8 mouse cellular contexts compared by ENCODE assay signal in the genomic region with DNA sequence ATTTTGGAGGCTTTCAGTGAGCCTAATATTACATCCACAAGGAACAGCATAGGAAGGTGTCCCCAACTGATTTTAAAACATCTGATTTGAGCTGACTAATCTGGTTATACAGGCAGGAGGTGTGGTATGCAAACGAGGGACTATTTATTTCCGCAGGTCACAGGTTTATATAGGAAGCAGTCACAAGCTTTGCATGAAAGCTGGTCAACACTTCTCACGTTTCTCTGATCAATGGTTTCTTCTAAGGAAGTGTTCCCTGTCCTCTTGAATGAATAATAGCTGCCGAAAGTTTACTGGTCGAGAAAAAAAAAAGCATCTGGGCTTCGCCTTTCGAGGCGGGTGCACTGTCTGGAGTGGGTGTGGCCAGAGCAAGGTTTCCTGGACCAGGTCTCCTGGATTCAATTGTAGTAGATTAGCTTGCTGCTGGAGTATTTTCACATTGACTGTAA. TPM values are rescaled to one million over a fixed set of nuclear protein-coding genes. Genes with fewer than 3 reads are reported as not detected.
DNase-seq lines count a peak whose midpoint lies in the region; ATAC-seq and TF ChIP-seq lines count a peak whose summit lies in the region.

No protein-coding gene starts in this region.

- H3K27ac ChIP-seq in bone marrow, adult 2 months (ENCODE audit: control insufficient read depth, insufficient read depth, low read depth, low read length, poor library complexity), result no peak overlapping the region
- no peak overlapping the region for H3K27ac ChIP-seq in lung, embryonic 16.5 days (ENCODE audit: low read length)
- H3K27ac ChIP-seq in stomach, embryonic 14.5 days (ENCODE audit: low read length), result peak overlapping the region; percentile 55; the same call in 1 of the 2 replicates

- 2% methylated on average over 8 of the region's 8 CpGs for WGBS in bone marrow, adult 2 months
- 12% methylated on average over 8 of the region's 8 CpGs for WGBS in lung, embryonic 16.5 days
- 9% methylated on average over 8 of the region's 8 CpGs for WGBS in stomach, embryonic 14.5 days

- no peaks in the 10 kb centered on the region; the same call in 1 of the 2 replicates for H3K4me1 ChIP-seq in bone marrow, adult 2 months (ENCODE audit: control insufficient read depth, insufficient read depth, low read length)
- H3K4me1 ChIP-seq in lung, embryonic 16.5 days (replicated peaks; ENCODE audit: control insufficient read depth, insufficient read depth, low read length), result peaks cover 19% of the 10 kb centered on the region
- H3K4me1 ChIP-seq in stomach, embryonic 14.5 days (ENCODE audit: control insufficient read depth, insufficient read depth, low read length), result peaks cover 12% of the 10 kb centered on the region

- no peaks in the 10 kb centered on the region for H3K27me3 ChIP-seq in lung, embryonic 16.5 days (ENCODE audit: control insufficient read depth, insufficient read depth, low read depth, low read length)
- H3K27me3 ChIP-seq in stomach, embryonic 14.5 days (ENCODE audit: control insufficient read depth, insufficient read depth, low read length), result no peaks in the 10 kb centered on the region

- H3K4me2 ChIP-seq in lung, embryonic 16.5 days (ENCODE audit: low read depth, low read length), result peak overlapping the region; percentile 69
- H3K4me2 ChIP-seq in stomach, embryonic 14.5 days (replicated peaks; ENCODE audit: low read depth, low read length), result peak overlapping the region; percentile 91

- no peaks in the 10 kb centered on the region for H3K9me3 ChIP-seq in lung, embryonic 16.5 days (ENCODE audit: control insufficient read depth, low read length)
- no peaks in the 10 kb centered on the region for H3K9me3 ChIP-seq in stomach, embryonic 14.5 days (ENCODE audit: control insufficient read depth, low read depth, low read length)

- DNase-seq in cerebellum, adult 18-20 months, result peak; percentile 16 to 23
- DNase-seq in cerebellum, adult 11 months, result no peak
- DNase-seq in forelimb bud, embryonic 11.5 days (ENCODE audit: low read depth, low spot score), result peak; percentile 35
- peak; percentile 29 to 30 for DNase-seq in kidney, adult 8-10 months
- DNase-seq in gastrocnemius, postnatal 14 days, result no peak

- no peak for ATAC-seq in lung, embryonic 16.5 days (ENCODE audit: low read depth)
- ATAC-seq in stomach, embryonic 14.5 days (ENCODE audit: insufficient number of reproducible peaks, insufficient read depth, low FRiP score, low read depth), result no peak

- intact Hi-C loops in gastrocnemius, postnatal 14 days (cut with DNase I; ENCODE audit: low total_unique reads), result no loop called here

- no peak for TF ChIP-seq CTCF in bone marrow, adult 2 months (IDR thresholded peaks at IDR 0.05; ENCODE audit: control insufficient read depth, insufficient read depth, low read length)

- peaks cover 3% of the 10 kb centered on the region; the same call in 1 of the 2 replicates for H3K36me3 ChIP-seq in lung, embryonic 16.5 days (ENCODE audit: control insufficient read depth, insufficient read depth, low read length)
- H3K36me3 ChIP-seq in stomach, embryonic 14.5 days (ENCODE audit: control insufficient read depth, insufficient read depth, low read length), result peaks cover 16% of the 10 kb centered on the region

- TF ChIP-seq POLR2A in bone marrow, adult 2 months (IDR thresholded peaks at IDR 0.05; ENCODE audit: borderline replicate concordance, control insufficient read depth, low read depth, low read length), result no peak

- H3K9ac ChIP-seq in lung, embryonic 16.5 days (ENCODE audit: low read length), result no peak overlapping the region
- peak overlapping the region; percentile 38; the same call in 1 of the 2 replicates for H3K9ac ChIP-seq in stomach, embryonic 14.5 days (replicated peaks; ENCODE audit: low read depth, low read length)

- peak overlapping the region; percentile 33 for H3K4me3 ChIP-seq in bone marrow, adult 2 months (replicated peaks; ENCODE audit: control insufficient read depth, low read depth, low read length)
- peak overlapping the region; percentile 93 for H3K4me3 ChIP-seq in lung, embryonic 16.5 days (ENCODE audit: low read length)
- peak overlapping the region; percentile 93 for H3K4me3 ChIP-seq in stomach, embryonic 14.5 days (ENCODE audit: low read depth, low read length)

RNA-seq across cellular contexts. Expression of a gene that starts 1.0 kb away (rescaled TPM):
- 1.9 and 2.0 TPM in 2 replicates for polyA plus RNA-seq in bone marrow, adult 2 months (2011; ENCODE audit: insufficient read depth, insufficient read length, low replicate concordance, missing spikeins)
- 12.5 and 12.9 TPM in 2 replicates for polyA plus RNA-seq in lung, embryonic 16.5 days (2015; fragmentation: Nextera tagmentation; extraction: Ambion mirVana)
- 7.8 TPM in 2 replicates for polyA plus RNA-seq in stomach, embryonic 14.5 days (2014; fragmentation: Nextera tagmentation; extraction: Ambion mirVana)
- 1 to 10 TPM; 7.6 to 9.3 TPM for total RNA-seq in gastrocnemius, postnatal 14 days (2021)

Comparison
In these comparisons a context has a peak if more than half of its experiments do, and no peak if none do; other contexts are left out.
1. DNase-seq: peak in cerebellum, adult 18-20 months (2 of 2), forelimb bud, embryonic 11.5 days (single experiment) and kidney, adult 8-10 months (2 of 2); none in cerebellum, adult 11 months (single experiment) and gastrocnemius, postnatal 14 days (single experiment).
2. H3K4me3 ChIP-seq: peak in every context shown above with its lines; median percentile 93 in lung, embryonic 16.5 days; 93 in stomach, embryonic 14.5 days; 33 in bone marrow, adult 2 months.